Mouse (Mus musculus): ENCODE measurements around the gene Ptpre. TPM values are rescaled to one million over a fixed set of nuclear protein-coding genes. Genes with fewer than 3 reads are reported as not detected.
"Not testable (repeated sequence)": the region's sequence is repeated elsewhere in the genome, so short reads cannot be mapped to it uniquely, and the experiment has no call there.

Ptpre gene
- polyA plus RNA-seq, 1 experiment from 2014 or later, result 4.7 TPM

DNA sequence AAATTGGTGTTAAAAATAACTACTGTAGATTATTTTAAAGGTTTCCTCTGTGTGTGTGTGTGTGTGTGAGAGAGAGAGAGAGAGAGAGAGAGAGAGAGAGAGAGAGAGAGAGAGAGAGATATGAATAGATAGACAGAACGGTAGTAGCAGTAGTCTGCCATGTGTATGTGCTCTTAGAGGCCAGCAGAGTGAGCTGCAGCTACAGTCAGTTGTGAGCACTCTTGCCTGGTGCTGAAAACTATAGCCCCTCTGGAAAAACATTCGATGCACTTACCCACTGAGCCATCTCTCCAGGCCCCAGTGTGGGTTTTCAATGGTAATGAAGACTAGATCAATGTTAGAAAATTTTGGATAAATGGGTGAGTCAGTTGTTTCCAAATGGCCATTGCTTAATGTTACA, 37.9 kb upstream of the Ptpre start:
- 46% methylated on average over 2 of the region's 2 CpGs for whole genome bisulfite sequencing
- TF ChIP-seq CTCF (IDR thresholded peaks at IDR 0.05; ENCODE audit: low read depth), result peak; percentile 69
- Histone ChIP-seq H3K27ac (ENCODE audit: low read depth, low read length) (no peak overlapping the region), H3K36me3 (ENCODE audit: control insufficient read depth, insufficient read depth) (no peaks in the 10 kb centered on the region), H3K9ac (ENCODE audit: low read depth, low read length) (no peak overlapping the region), H3K4me2 (replicated peaks; ENCODE audit: low read depth) (no peak overlapping the region), H3K4me1 (replicated peaks; ENCODE audit: control insufficient read depth, insufficient read depth, low read length) (no peaks in the 10 kb centered on the region), H3K27me3 (replicated peaks; ENCODE audit: control insufficient read depth, insufficient read depth, low read length) (no peaks in the 10 kb centered on the region), H3K9me3 (ENCODE audit: control insufficient read depth) (no peaks in the 10 kb centered on the region), H3K4me3 (ENCODE audit: low read depth, low read length) (no peak overlapping the region)
- no peak for ATAC-seq

GRCm38 (mm10) chr7:135506506-135506905, 30.8 kb upstream of the Ptpre start:
- H3K4me2 ChIP-seq (replicated peaks; ENCODE audit: low read depth); H3K9me3 ChIP-seq (ENCODE audit: control insufficient read depth); H3K9ac ChIP-seq (ENCODE audit: low read depth, low read length); H3K27ac ChIP-seq (ENCODE audit: low read depth, low read length); H3K4me1 ChIP-seq (replicated peaks; ENCODE audit: control insufficient read depth, insufficient read depth, low read length); ATAC-seq; H3K36me3 ChIP-seq (ENCODE audit: control insufficient read depth, insufficient read depth); H3K27me3 ChIP-seq (replicated peaks; ENCODE audit: control insufficient read depth, insufficient read depth, low read length); H3K4me3 ChIP-seq (ENCODE audit: low read depth, low read length): not testable (repeated sequence)
- WGBS, result 89% methylated on average over 5 of the region's 5 CpGs

DNA sequence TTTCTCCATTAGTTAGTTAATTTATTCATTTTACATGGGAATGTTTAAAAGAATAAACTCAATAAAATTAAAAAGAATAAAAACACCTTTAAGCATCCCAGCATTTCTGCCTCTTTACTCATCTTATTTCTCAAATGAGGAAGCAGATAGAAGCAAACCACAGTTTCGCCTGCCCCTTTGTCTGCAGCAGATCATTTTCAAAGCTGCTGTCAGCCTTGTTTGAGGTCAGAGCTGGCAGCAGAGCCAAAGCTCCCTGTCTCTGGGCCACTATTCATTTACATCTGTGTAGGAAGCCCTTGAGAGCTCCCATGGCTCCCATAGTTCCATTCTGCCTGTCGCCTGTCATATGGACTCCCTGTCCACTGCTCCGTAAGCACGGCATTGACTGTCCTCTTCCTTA, 28.7 kb upstream of the Ptpre start:
- no peak for ATAC-seq
- peak overlapping the region; percentile 83 for H3K27ac ChIP-seq (ENCODE audit: low read depth, low read length)

DNA sequence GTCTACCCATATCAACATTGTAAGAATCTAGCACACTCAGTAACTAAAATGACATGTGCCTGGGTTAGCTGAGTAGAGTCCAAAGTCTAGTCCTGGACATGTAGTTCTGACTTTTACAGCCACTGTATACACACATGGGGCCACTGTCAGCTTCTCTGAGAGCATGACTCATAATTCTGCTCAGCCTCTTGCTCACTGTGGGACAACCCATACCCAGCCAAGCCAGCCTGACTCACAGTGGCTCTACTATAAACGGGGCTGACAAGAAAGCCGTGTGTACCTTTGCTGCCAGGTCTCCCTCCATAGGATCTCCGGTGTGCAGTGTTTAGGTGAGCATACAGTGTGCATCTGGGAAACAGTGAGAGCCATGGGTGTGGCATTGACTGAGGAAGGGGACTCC, 28.0 kb upstream of the Ptpre start:
- no peaks in the 10 kb centered on the region for H3K27me3 ChIP-seq (replicated peaks; ENCODE audit: control insufficient read depth, insufficient read depth, low read length)
- no peaks in the 10 kb centered on the region for H3K9me3 ChIP-seq (ENCODE audit: control insufficient read depth)
- H3K4me2 ChIP-seq (replicated peaks; ENCODE audit: low read depth), result peak overlapping the region; percentile 39; the same call in 1 of the 2 replicates
- peak overlapping the region; percentile 88 for H3K27ac ChIP-seq (ENCODE audit: low read depth, low read length)
- WGBS, result 37% methylated on average over 3 of the region's 3 CpGs
- peaks cover 16% of the 10 kb centered on the region for H3K36me3 ChIP-seq (ENCODE audit: control insufficient read depth, insufficient read depth)
- TF ChIP-seq CTCF (IDR thresholded peaks at IDR 0.05; ENCODE audit: low read depth), result no peak
- no peak overlapping the region for H3K4me3 ChIP-seq (ENCODE audit: low read depth, low read length)
- H3K9ac ChIP-seq (ENCODE audit: low read depth, low read length), result no peak overlapping the region; the same call in 1 of the 2 replicates
- ATAC-seq, result peak; percentile 100
- 0 out of 2 replicates have a peak, but pooled peaks cover 6% of the 10 kb centered on the region for H3K4me1 ChIP-seq (replicated peaks; ENCODE audit: control insufficient read depth, insufficient read depth, low read length)

More for the DNA sequence above, 28.7 kb upstream of the Ptpre start:
- H3K4me1 ChIP-seq (replicated peaks; ENCODE audit: control insufficient read depth, insufficient read depth, low read length), result 0 out of 2 replicates have a peak, but pooled peaks cover 6% of the 10 kb centered on the region
- H3K27me3 ChIP-seq (replicated peaks; ENCODE audit: control insufficient read depth, insufficient read depth, low read length), result no peaks in the 10 kb centered on the region
- WGBS, result 70% methylated on average over 4 of the region's 4 CpGs
- H3K9ac ChIP-seq (ENCODE audit: low read depth, low read length), result no peak overlapping the region
- no peaks in the 10 kb centered on the region for H3K9me3 ChIP-seq (ENCODE audit: control insufficient read depth)
- TF ChIP-seq CTCF (IDR thresholded peaks at IDR 0.05; ENCODE audit: low read depth), result no peak
- no peak overlapping the region for H3K4me3 ChIP-seq (ENCODE audit: low read depth, low read length)
- peaks cover 11% of the 10 kb centered on the region for H3K36me3 ChIP-seq (ENCODE audit: control insufficient read depth, insufficient read depth)
- H3K4me2 ChIP-seq (replicated peaks; ENCODE audit: low read depth), result peak overlapping the region; percentile 37

- peaks cover 22% of the 10 kb centered on the region for H3K36me3 ChIP-seq (ENCODE audit: control insufficient read depth, insufficient read depth)
- no peak overlapping the region for H3K4me2 ChIP-seq (replicated peaks; ENCODE audit: low read depth)
- 54% methylated on average over 5 of the region's 5 CpGs for WGBS
- peak; percentile 9; the same call in 1 of the 2 replicates for ATAC-seq
- no peak for TF ChIP-seq CTCF (IDR thresholded peaks at IDR 0.05; ENCODE audit: low read depth)
- no peak overlapping the region for H3K9ac ChIP-seq (ENCODE audit: low read depth, low read length)
- no peak overlapping the region for H3K4me3 ChIP-seq (ENCODE audit: low read depth, low read length)
- H3K27ac ChIP-seq (ENCODE audit: low read depth, low read length), result peak overlapping the region; percentile 88
- no peaks in the 10 kb centered on the region for H3K9me3 ChIP-seq (ENCODE audit: control insufficient read depth)
- no peaks in the 10 kb centered on the region for H3K27me3 ChIP-seq (replicated peaks; ENCODE audit: control insufficient read depth, insufficient read depth, low read length)
- 0 out of 2 replicates have a peak, but pooled peaks cover 6% of the 10 kb centered on the region for H3K4me1 ChIP-seq (replicated peaks; ENCODE audit: control insufficient read depth, insufficient read depth, low read length)
These were observed 26.9 kb upstream of the Ptpre start for GRCm38 (mm10) chr7:135510431-135510830.

DNA sequence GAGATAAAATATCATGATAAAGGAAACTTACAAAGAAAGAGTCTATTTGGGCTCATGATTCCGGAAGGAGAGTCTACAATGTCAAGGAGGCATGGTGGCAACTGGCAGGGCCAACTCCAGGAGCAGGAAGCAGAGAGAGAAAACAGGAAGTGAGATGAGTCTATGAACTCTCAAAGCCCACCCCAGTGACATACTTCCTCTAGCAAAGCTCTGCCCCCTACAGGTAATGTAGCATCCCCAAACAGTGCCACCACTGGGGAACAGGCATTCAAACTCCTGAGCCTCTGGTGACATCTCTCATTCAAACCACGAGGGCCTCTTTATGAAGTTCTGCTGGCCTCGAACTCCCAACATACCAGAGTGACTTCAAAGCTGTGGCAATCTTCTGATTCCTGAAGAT, 25.6 kb upstream of the Ptpre start:
- Histone ChIP-seq H3K4me3 (ENCODE audit: low read depth, low read length) (no peak overlapping the region), H3K36me3 (ENCODE audit: control insufficient read depth, insufficient read depth) (peaks cover 22% of the 10 kb centered on the region), H3K4me2 (replicated peaks; ENCODE audit: low read depth) (no peak overlapping the region), H3K9ac (ENCODE audit: low read depth, low read length) (no peak overlapping the region), H3K9me3 (ENCODE audit: control insufficient read depth) (no peaks in the 10 kb centered on the region), H3K27ac (ENCODE audit: low read depth, low read length) (peak overlapping the region; percentile 8; the same call in 1 of the 2 replicates), H3K4me1 (replicated peaks; ENCODE audit: control insufficient read depth, insufficient read depth, low read length) (0 out of 2 replicates have a peak, but pooled peaks cover 6% of the 10 kb centered on the region), H3K27me3 (replicated peaks; ENCODE audit: control insufficient read depth, insufficient read depth, low read length) (no peaks in the 10 kb centered on the region)
- ATAC-seq, result no peak
- peak; percentile 23; the same call in 1 of the 2 replicates for TF ChIP-seq CTCF (IDR thresholded peaks at IDR 0.05; ENCODE audit: low read depth)
- WGBS, result 86% methylated on average over 3 of the region's 3 CpGs

- Histone ChIP-seq H3K4me1 (replicated peaks; ENCODE audit: control insufficient read depth, insufficient read depth, low read length) (0 out of 2 replicates have a peak, but pooled peaks cover 4% of the 10 kb centered on the region), H3K27ac (ENCODE audit: low read depth, low read length) (no peak overlapping the region), H3K9ac (ENCODE audit: low read depth, low read length) (no peak overlapping the region), H3K27me3 (replicated peaks; ENCODE audit: control insufficient read depth, insufficient read depth, low read length) (no peaks in the 10 kb centered on the region), H3K36me3 (ENCODE audit: control insufficient read depth, insufficient read depth) (peaks cover 39% of the 10 kb centered on the region), H3K4me2 (replicated peaks; ENCODE audit: low read depth) (no peak overlapping the region), H3K4me3 (ENCODE audit: low read depth, low read length) (no peak overlapping the region), H3K9me3 (ENCODE audit: control insufficient read depth) (no peaks in the 10 kb centered on the region)
- WGBS, result 55% methylated on average over 4 of the region's 4 CpGs
- TF ChIP-seq CTCF (IDR thresholded peaks at IDR 0.05; ENCODE audit: low read depth), result no peak
- no peak for ATAC-seq
These were observed 20.1 kb upstream of the Ptpre start for GRCm38 (mm10) chr7:135517191-135517590.

Data from intestine, postnatal 0 days (tissue).